Mouse (Mus musculus): ENCODE measurements at regions not wholly inside any gene's neighbourhood (a gene's known extent, or its start where the extent isn't known, plus 50 kb on each side); places are given as distances from the start of the nearest gene placed in this dataset.

- H3K4me1 ChIP-seq (ENCODE audit: control insufficient read depth, insufficient read depth, low read length): no peaks in the 10 kb centered on the region
- H3K4me3 ChIP-seq (ENCODE audit: insufficient read depth, low read depth, low read length): no peak overlapping the region
- TF ChIP-seq POLR2A (IDR thresholded peaks at IDR 0.05; ENCODE audit: low read depth, low read length) (no peak), CTCF (conservative IDR thresholded peaks at IDR 0.05; ENCODE audit: insufficient read depth, insufficient read length, low read depth, low read length) (no peak)
- no peaks in the 10 kb centered on the region for H3K27me3 ChIP-seq (replicated peaks; ENCODE audit: control insufficient read depth, insufficient read depth, low read length)
- no peak overlapping the region for H3K27ac ChIP-seq (ENCODE audit: insufficient read depth, low read depth, low read length)
- 60% methylated on average over 2 of the region's 2 CpGs for WGBS
- H3K36me3 ChIP-seq (ENCODE audit: control insufficient read depth, insufficient read depth, low read length): no peaks in the 10 kb centered on the region
- DNase-seq: no peak
Observed at GRCm38 (mm10) chr5:39305794-39306193, 429.2 kb upstream of the Clnk start.

GRCm38 (mm10) chr5:39292849-39293248 lies 416.2 kb upstream of the Clnk start:
- no peak for DNase-seq
- Histone ChIP-seq H3K27me3 (replicated peaks; ENCODE audit: control insufficient read depth, insufficient read depth, low read length) (no peaks in the 10 kb centered on the region), H3K4me3 (ENCODE audit: insufficient read depth, low read depth, low read length) (no peak overlapping the region), H3K27ac (ENCODE audit: insufficient read depth, low read depth, low read length) (no peak overlapping the region), H3K36me3 (ENCODE audit: control insufficient read depth, insufficient read depth, low read length) (no peaks in the 10 kb centered on the region), H3K4me1 (ENCODE audit: control insufficient read depth, insufficient read depth, low read length) (no peaks in the 10 kb centered on the region)
- no peak for TF ChIP-seq CTCF (conservative IDR thresholded peaks at IDR 0.05; ENCODE audit: insufficient read depth, insufficient read length, low read depth, low read length)
- TF ChIP-seq POLR2A (IDR thresholded peaks at IDR 0.05; ENCODE audit: low read depth, low read length): no peak
- WGBS: 55% methylated on average over 2 of the region's 2 CpGs

GRCm38 (mm10) chr5:39281021-39281420 lies 404.4 kb upstream of the Clnk start:
- H3K27ac ChIP-seq (ENCODE audit: insufficient read depth, low read depth, low read length): no peak overlapping the region
- WGBS: 78% methylated on average over 2 of the region's 2 CpGs
- TF ChIP-seq CTCF (conservative IDR thresholded peaks at IDR 0.05; ENCODE audit: insufficient read depth, insufficient read length, low read depth, low read length) (no peak), POLR2A (IDR thresholded peaks at IDR 0.05; ENCODE audit: low read depth, low read length) (no peak)
- no peaks in the 10 kb centered on the region for H3K27me3 ChIP-seq (replicated peaks; ENCODE audit: control insufficient read depth, insufficient read depth, low read length)
- no peaks in the 10 kb centered on the region for H3K4me1 ChIP-seq (ENCODE audit: control insufficient read depth, insufficient read depth, low read length)
- no peaks in the 10 kb centered on the region for H3K36me3 ChIP-seq (ENCODE audit: control insufficient read depth, insufficient read depth, low read length)
- no peak overlapping the region for H3K4me3 ChIP-seq (ENCODE audit: insufficient read depth, low read depth, low read length)
- DNase-seq: no peak

GRCm38 (mm10) chr5:39273710-39274385 lies 397.2 kb upstream of the Clnk start:
- no peak for DNase-seq
- Histone ChIP-seq H3K27ac (ENCODE audit: insufficient read depth, low read depth, low read length) (no peak overlapping the region), H3K36me3 (ENCODE audit: control insufficient read depth, insufficient read depth, low read length) (no peaks in the 10 kb centered on the region), H3K27me3 (replicated peaks; ENCODE audit: control insufficient read depth, insufficient read depth, low read length) (no peaks in the 10 kb centered on the region), H3K4me1 (ENCODE audit: control insufficient read depth, insufficient read depth, low read length) (no peaks in the 10 kb centered on the region), H3K4me3 (ENCODE audit: insufficient read depth, low read depth, low read length) (no peak overlapping the region)
- WGBS: 71% methylated on average over 4 of the region's 4 CpGs
- TF ChIP-seq POLR2A (IDR thresholded peaks at IDR 0.05; ENCODE audit: low read depth, low read length): no peak
- TF ChIP-seq CTCF (conservative IDR thresholded peaks at IDR 0.05; ENCODE audit: insufficient read depth, insufficient read length, low read depth, low read length): no peak

- no peaks in the 10 kb centered on the region for H3K36me3 ChIP-seq (ENCODE audit: control insufficient read depth, insufficient read depth, low read length)
- H3K4me1 ChIP-seq (ENCODE audit: control insufficient read depth, insufficient read depth, low read length): no peaks in the 10 kb centered on the region
- DNase-seq: no peak
- no peaks in the 10 kb centered on the region for H3K27me3 ChIP-seq (replicated peaks; ENCODE audit: control insufficient read depth, insufficient read depth, low read length)
- no peak for TF ChIP-seq POLR2A (IDR thresholded peaks at IDR 0.05; ENCODE audit: low read depth, low read length)
- TF ChIP-seq CTCF (conservative IDR thresholded peaks at IDR 0.05; ENCODE audit: insufficient read depth, insufficient read length, low read depth, low read length): no peak
- 77% methylated on average over 1 of the region's 1 CpGs for whole genome bisulfite sequencing
- no peak overlapping the region for H3K27ac ChIP-seq (ENCODE audit: insufficient read depth, low read depth, low read length)
- no peak overlapping the region for H3K4me3 ChIP-seq (ENCODE audit: insufficient read depth, low read depth, low read length)
Observed at GRCm38 (mm10) chr5:39267106-39267505, 390.5 kb upstream of the Clnk start.

- 69% methylated on average over 1 of the region's 1 CpGs for WGBS
- no peak for DNase-seq
- Histone ChIP-seq H3K4me1 (ENCODE audit: control insufficient read depth, insufficient read depth, low read length) (no peaks in the 10 kb centered on the region), H3K27ac (ENCODE audit: insufficient read depth, low read depth, low read length) (no peak overlapping the region), H3K36me3 (ENCODE audit: control insufficient read depth, insufficient read depth, low read length) (no peaks in the 10 kb centered on the region), H3K4me3 (ENCODE audit: insufficient read depth, low read depth, low read length) (no peak overlapping the region), H3K27me3 (replicated peaks; ENCODE audit: control insufficient read depth, insufficient read depth, low read length) (no peaks in the 10 kb centered on the region)
- no peak for TF ChIP-seq POLR2A (IDR thresholded peaks at IDR 0.05; ENCODE audit: low read depth, low read length)
- TF ChIP-seq CTCF (conservative IDR thresholded peaks at IDR 0.05; ENCODE audit: insufficient read depth, insufficient read length, low read depth, low read length): no peak
Observed at GRCm38 (mm10) chr5:39260721-39261190, 384.1 kb upstream of the Clnk start.

- Histone ChIP-seq H3K36me3 (ENCODE audit: control insufficient read depth, insufficient read depth, low read length) (no peaks in the 10 kb centered on the region), H3K4me3 (ENCODE audit: insufficient read depth, low read depth, low read length) (no peak overlapping the region), H3K27ac (ENCODE audit: insufficient read depth, low read depth, low read length) (no peak overlapping the region), H3K4me1 (ENCODE audit: control insufficient read depth, insufficient read depth, low read length) (no peaks in the 10 kb centered on the region), H3K27me3 (replicated peaks; ENCODE audit: control insufficient read depth, insufficient read depth, low read length) (no peaks in the 10 kb centered on the region)
- DNase-seq: no peak
- TF ChIP-seq CTCF (conservative IDR thresholded peaks at IDR 0.05; ENCODE audit: insufficient read depth, insufficient read length, low read depth, low read length) (no peak), POLR2A (IDR thresholded peaks at IDR 0.05; ENCODE audit: low read depth, low read length) (no peak)
- WGBS: 78% methylated on average over 2 of the region's 2 CpGs
Observed at GRCm38 (mm10) chr5:39257745-39258144, 381.1 kb upstream of the Clnk start.

All from kidney, adult 2 months (tissue).